Comparison of ENCODE assay signal across 23 mouse cellular contexts in the genomic region with DNA sequence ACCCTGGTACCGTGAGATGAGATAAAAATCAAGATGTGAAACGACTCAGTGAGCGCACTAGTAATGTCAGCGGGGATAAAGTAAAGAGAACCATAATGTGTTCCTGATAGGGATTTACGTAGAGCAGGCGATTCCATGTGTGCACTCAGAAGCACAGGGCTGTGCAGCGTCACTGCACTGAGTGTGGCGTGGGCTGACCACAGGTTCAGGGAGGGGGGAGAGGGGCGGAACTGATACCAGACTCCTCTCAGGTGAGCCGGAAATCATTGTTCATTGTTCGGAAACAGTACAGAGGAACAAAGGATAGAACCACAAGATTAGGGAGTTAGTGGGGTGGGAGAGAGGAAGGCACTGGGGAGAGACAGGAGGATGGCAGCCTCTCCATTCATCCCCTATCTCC.
DNase-seq lines count a peak whose midpoint lies in the region; ATAC-seq and TF ChIP-seq lines count a peak whose summit lies in the region.
"Had no signal": no experiment of that assay in that cellular context is flagged by ENCODE, and none has a peak within 500 bp of the region (broad histone marks: within the 10 kb centered on the region; RNA-seq: fewer than 3 reads in every experiment).

No protein-coding gene starts in this region.

- H3K4me3 ChIP-seq in embryonic facial prominence, embryonic 10.5 days: no peak overlapping the region
- H3K4me3 ChIP-seq in thymus, adult 2 months (ENCODE audit: control insufficient read depth, insufficient read depth, low read length): no peak overlapping the region
- H3K4me3 ChIP-seq: erythroblast, embryonic 14.5 days; heart, embryonic 13.5 days; hindbrain, embryonic 10.5 days; liver, embryonic 12.5 days; lung, embryonic 15.5 days; midbrain, embryonic 10.5 days had no signal

- H3K36me3 ChIP-seq in embryonic facial prominence, embryonic 10.5 days (replicated peaks): peaks cover 20% of the 10 kb centered on the region
- no peaks in the 10 kb centered on the region for H3K36me3 ChIP-seq in thymus, adult 2 months (ENCODE audit: control insufficient read depth, insufficient read depth, low read length)

- H3K27ac ChIP-seq in embryonic facial prominence, embryonic 10.5 days (replicated peaks): 0 out of 2 replicates have a peak overlapping the region, but pooled peaks have one; percentile 19
- no peak overlapping the region for H3K27ac ChIP-seq in thymus, adult 2 months (ENCODE audit: control insufficient read depth, insufficient read depth, low read length)
- H3K27ac ChIP-seq: heart, embryonic 13.5 days; hindbrain, embryonic 10.5 days; liver, embryonic 12.5 days; lung, embryonic 15.5 days; midbrain, embryonic 10.5 days had no signal

- ATAC-seq in CD4-positive, CD25-positive, alpha-beta regulatory T cell, adult 4 months: peak; percentile 90
- ATAC-seq in megakaryocyte, adult 5-6 weeks (ENCODE audit: poor library complexity, severe bottlenecking): peak; percentile 81
- ATAC-seq: intestine, postnatal 0 days; liver, embryonic 12.5 days; Patski had no signal

- TF ChIP-seq CTCF in thymus, adult 2 months (IDR thresholded peaks at IDR 0.05; ENCODE audit: borderline replicate concordance, control insufficient read depth, extremely low read depth, insufficient read depth, low read length, poor library complexity): no peak

- no peak for TF ChIP-seq POLR2A in thymus, adult 2 months (IDR thresholded peaks at IDR 0.05; ENCODE audit: control insufficient read depth, extremely low read depth, insufficient read depth, low read length, poor library complexity)

- DNase-seq in B cell, adult 2 months: peak; percentile 6 to 11
- DNase-seq in embryonic facial prominence, embryonic 10.5 days (ENCODE audit: low spot score): no peak
- no peak for DNase-seq in gastrocnemius, adult 8-10 months (ENCODE audit: low spot score in 2 of 2)
- DNase-seq in yolk sac, embryonic 10.5 days (ENCODE audit: low spot score): no peak
- DNase-seq in cerebellum, postnatal 4 days (ENCODE audit: low spot score in 2 of 2): no peak
- DNase-seq in thymus, adult 2 months: no peak
- DNase-seq: adrenal gland, adult 8-10 months; cerebellum, adult 8-10 months; gastrocnemius, postnatal 25 days; layer of hippocampus, postnatal 36 days; right cerebral cortex, postnatal 25 days; thymus, adult 18-20 months had no signal

- 83% methylated on average over 11 of the region's 11 CpGs for WGBS in embryonic facial prominence, embryonic 10.5 days
- WGBS in thymus, adult 2 months: 28% methylated on average over 11 of the region's 11 CpGs

- peaks cover 8% of the 10 kb centered on the region; the same call in 1 of the 2 replicates for H3K9me3 ChIP-seq in embryonic facial prominence, embryonic 10.5 days
- H3K9me3 ChIP-seq: liver, embryonic 12.5 days; lung, embryonic 15.5 days; midbrain, embryonic 10.5 days had no signal

- H3K4me1 ChIP-seq in embryonic facial prominence, embryonic 10.5 days: peaks cover 9% of the 10 kb centered on the region; the same call in 1 of the 2 replicates
- H3K4me1 ChIP-seq in thymus, adult 2 months (replicated peaks; ENCODE audit: control insufficient read depth, insufficient read depth, low read length): peaks cover 5% of the 10 kb centered on the region
- H3K4me1 ChIP-seq: hindbrain, embryonic 10.5 days; midbrain, embryonic 10.5 days had no signal

- no peaks in the 10 kb centered on the region for H3K27me3 ChIP-seq in embryonic facial prominence, embryonic 10.5 days (replicated peaks; ENCODE audit: low read depth, poor library complexity, severe bottlenecking)
- no peaks in the 10 kb centered on the region for H3K27me3 ChIP-seq in thymus, adult 2 months (ENCODE audit: control insufficient read depth, insufficient read depth, low read length)
- H3K27me3 ChIP-seq: CH12.LX; heart, embryonic 13.5 days; liver, embryonic 12.5 days; lung, embryonic 15.5 days; Patski had no signal

Comparison
In these comparisons a context has a peak if more than half of its experiments do, and no peak if none do; other contexts are left out.
1. DNase-seq: peak in B cell, adult 2 months (2 of 2); none in embryonic facial prominence, embryonic 10.5 days (single experiment), gastrocnemius, adult 8-10 months (0 of 2), yolk sac, embryonic 10.5 days (single experiment), cerebellum, postnatal 4 days (0 of 2) and thymus, adult 2 months (single experiment).